Mouse (Mus musculus): Measurements from ENCODE around the gene Smg9.

- TF ChIP-seq POLR2A (IDR thresholded peaks at IDR 0.05; ENCODE audit: low read depth, low read length) (no peak), CTCF (conservative IDR thresholded peaks at IDR 0.05; ENCODE audit: insufficient read depth, insufficient read length, low read depth, low read length) (no peak)
Observed at GRCm38 (mm10) chr7:24368226-24368625, 31.2 kb upstream of the Smg9 start.
